Mouse (Mus musculus) kidney, embryonic 14.5 days (tissue): ENCODE measurements at regions not wholly inside any gene's neighbourhood (a gene's known extent, or its start where the extent isn't known, plus 50 kb on each side); places are given as distances from the start of the nearest gene placed in this dataset.
A peak's percentile ranks its signal among the peaks of the same experiment; 100 is the strongest.

ENCODE experiments used
- ATAC-seq: fragments of 200-750 bp; cut with Nextera tagmentation; 2 replicates; pipeline ENCODE4 v1.8.0; 2017; ENCODE audit warnings: moderate number of reproducible peaks, mild to moderate bottlenecking, moderate TSS enrichment, moderate library complexity; ENCODE audit not compliant: low FRiP score, low TSS enrichment
- H3K27ac ChIP-seq: fragments of 300-500 bp; sonication (generic); 2 replicates; pipeline ENCODE4 v1.5.1; 2014; ENCODE audit warnings: low read depth, mild to moderate bottlenecking, low read length, moderate library complexity, mixed read lengths
- H3K27me3 ChIP-seq: fragments of 300-500 bp; sonication (generic); 2 replicates; pipeline ENCODE4 v1.6.1; 2014; ENCODE audit warnings: mild to moderate bottlenecking, low read length; ENCODE audit not compliant: control insufficient read depth, insufficient read depth
- H3K36me3 ChIP-seq: fragments of 300-500 bp; sonication (generic); 2 replicates; pipeline ENCODE4 v1.6.1; 2014; ENCODE audit warnings: low read length, mixed read lengths; ENCODE audit not compliant: control insufficient read depth, insufficient read depth
- H3K4me1 ChIP-seq: fragments of 300-500 bp; sonication (generic); 2 replicates; pipeline ENCODE4 v1.6.1; 2014; ENCODE audit warnings: low read length, mixed read lengths; ENCODE audit not compliant: control insufficient read depth, insufficient read depth
- H3K4me2 ChIP-seq: fragments of 300-500 bp; sonication (generic); replicated peaks from 2 replicates; pipeline ENCODE4 v1.6.1; 2014; ENCODE audit warnings: low read depth, mild to moderate bottlenecking, low read length
- H3K4me3 ChIP-seq: fragments of 300-500 bp; sonication (generic); 2 replicates; pipeline ENCODE4 v1.5.1; 2014; ENCODE audit warnings: mild to moderate bottlenecking, low read length
- H3K9ac ChIP-seq: fragments of 300-500 bp; sonication (generic); 2 replicates; pipeline ENCODE4 v1.6.1; 2014; ENCODE audit warnings: low read depth, mild to moderate bottlenecking, low read length, moderate library complexity
- H3K9me3 ChIP-seq: fragments of 300-500 bp; sonication (generic); 2 replicates; pipeline ENCODE4 v1.6.1; 2016; ENCODE audit warnings: low read length; ENCODE audit not compliant: control insufficient read depth
- WGBS: fragments of 180-500 bp; shearing (Covaris S2); extraction: QIAGEN DNeasy Blood & Tissue Kit; methylation state at CpG from one replicate; pipeline ENCODE4 v1.1.7; 2014; 5-methylcytosine and 5-hydroxymethylcytosine counted together

DNA sequence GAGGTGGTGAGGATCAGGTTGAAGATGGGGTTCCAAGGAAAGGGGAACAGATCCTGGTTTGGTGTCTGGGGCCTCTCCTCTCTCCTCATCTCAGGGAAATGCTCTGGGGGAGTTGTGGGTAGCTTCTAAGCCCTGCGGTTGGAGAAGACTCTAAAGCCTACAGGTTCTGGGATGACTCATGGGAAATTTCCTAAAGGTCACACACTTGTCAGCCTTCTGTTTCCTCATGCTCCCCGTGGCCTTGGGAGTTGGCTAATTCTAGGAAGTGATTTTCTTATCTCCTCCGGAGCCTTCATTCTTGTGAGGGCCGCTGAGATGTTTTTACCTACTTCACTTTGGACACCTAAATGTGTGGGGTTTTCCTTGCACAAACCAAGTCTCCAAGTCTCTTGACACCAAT, 279.2 kb downstream of the 4933412E24Rik start:
- 80% methylated on average over 4 of the region's 4 CpGs for WGBS

DNA sequence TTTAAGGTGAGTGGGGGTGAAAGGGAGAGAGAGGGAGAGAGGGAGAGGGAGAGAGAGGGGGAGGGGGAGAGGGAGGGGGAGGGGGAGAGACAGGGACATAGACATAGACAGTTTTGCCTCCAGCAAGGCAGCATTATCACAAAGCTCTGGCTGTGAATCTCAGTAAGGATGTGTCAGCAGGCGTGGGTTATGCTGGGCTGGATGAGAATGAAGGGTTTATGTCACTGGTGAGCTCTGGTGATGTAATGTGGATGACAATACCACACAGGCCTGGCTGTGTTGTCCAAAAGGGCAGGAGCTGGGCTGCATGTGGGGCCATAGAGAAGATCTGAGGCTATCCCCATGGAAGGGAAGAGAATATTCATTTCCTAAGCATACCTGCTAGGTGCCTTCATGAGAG, 282.0 kb downstream of the 4933412E24Rik start:
- no peaks in the 10 kb centered on the region for H3K9me3 ChIP-seq
- H3K4me3 ChIP-seq = no peak overlapping the region
- WGBS = 82% methylated on average over 1 of the region's 1 CpGs
- no peaks in the 10 kb centered on the region for H3K4me1 ChIP-seq
- no peak overlapping the region for H3K4me2 ChIP-seq
- H3K27me3 ChIP-seq = no peaks in the 10 kb centered on the region
- no peaks in the 10 kb centered on the region for H3K36me3 ChIP-seq
- no peak overlapping the region for H3K9ac ChIP-seq
- ATAC-seq = no peak
- H3K27ac ChIP-seq = no peak overlapping the region

More for the DNA sequence above, 279.2 kb downstream of the 4933412E24Rik start:
- Histone ChIP-seq H3K36me3 (no peaks in the 10 kb centered on the region), H3K27me3 (no peaks in the 10 kb centered on the region), H3K27ac (no peak overlapping the region), H3K9me3 (no peaks in the 10 kb centered on the region), H3K4me2 (no peak overlapping the region), H3K4me1 (peaks cover 3% of the 10 kb centered on the region; the same call in 1 of the 2 replicates), H3K4me3 (no peak overlapping the region), H3K9ac (no peak overlapping the region)
- no peak for ATAC-seq

- Histone ChIP-seq H3K27me3 (no peaks in the 10 kb centered on the region), H3K4me3 (no peak overlapping the region), H3K27ac (no peak overlapping the region), H3K4me2 (no peak overlapping the region), H3K9ac (no peak overlapping the region), H3K4me1 (no peaks in the 10 kb centered on the region), H3K9me3 (no peaks in the 10 kb centered on the region), H3K36me3 (no peaks in the 10 kb centered on the region)
- WGBS = 87% methylated on average over 3 of the region's 3 CpGs
- no peak for ATAC-seq
Observed at GRCm38 (mm10) chr15:59733932-59734331, 282.5 kb downstream of the 4933412E24Rik start.

- Histone ChIP-seq H3K4me3 (no peak overlapping the region), H3K4me2 (no peak overlapping the region), H3K36me3 (no peaks in the 10 kb centered on the region), H3K27ac (no peak overlapping the region), H3K9me3 (no peaks in the 10 kb centered on the region), H3K4me1 (no peaks in the 10 kb centered on the region), H3K27me3 (no peaks in the 10 kb centered on the region), H3K9ac (no peak overlapping the region)
- no peak for ATAC-seq
- 73% methylated on average over 11 of the region's 12 CpGs for WGBS
Observed at GRCm38 (mm10) chr15:59733031-59733810, 283.2 kb downstream of the 4933412E24Rik start.

GRCm38 (mm10) chr15:59731129-59731528, 285.3 kb downstream of the 4933412E24Rik start:
- Histone ChIP-seq H3K4me1 (no peaks in the 10 kb centered on the region; the same call in 1 of the 2 replicates), H3K9me3 (no peaks in the 10 kb centered on the region), H3K4me3 (no peak overlapping the region), H3K27me3 (no peaks in the 10 kb centered on the region), H3K36me3 (no peaks in the 10 kb centered on the region), H3K27ac (no peak overlapping the region), H3K4me2 (no peak overlapping the region), H3K9ac (no peak overlapping the region)
- WGBS = 85% methylated on average over 8 of the region's 8 CpGs
- ATAC-seq = no peak

DNA sequence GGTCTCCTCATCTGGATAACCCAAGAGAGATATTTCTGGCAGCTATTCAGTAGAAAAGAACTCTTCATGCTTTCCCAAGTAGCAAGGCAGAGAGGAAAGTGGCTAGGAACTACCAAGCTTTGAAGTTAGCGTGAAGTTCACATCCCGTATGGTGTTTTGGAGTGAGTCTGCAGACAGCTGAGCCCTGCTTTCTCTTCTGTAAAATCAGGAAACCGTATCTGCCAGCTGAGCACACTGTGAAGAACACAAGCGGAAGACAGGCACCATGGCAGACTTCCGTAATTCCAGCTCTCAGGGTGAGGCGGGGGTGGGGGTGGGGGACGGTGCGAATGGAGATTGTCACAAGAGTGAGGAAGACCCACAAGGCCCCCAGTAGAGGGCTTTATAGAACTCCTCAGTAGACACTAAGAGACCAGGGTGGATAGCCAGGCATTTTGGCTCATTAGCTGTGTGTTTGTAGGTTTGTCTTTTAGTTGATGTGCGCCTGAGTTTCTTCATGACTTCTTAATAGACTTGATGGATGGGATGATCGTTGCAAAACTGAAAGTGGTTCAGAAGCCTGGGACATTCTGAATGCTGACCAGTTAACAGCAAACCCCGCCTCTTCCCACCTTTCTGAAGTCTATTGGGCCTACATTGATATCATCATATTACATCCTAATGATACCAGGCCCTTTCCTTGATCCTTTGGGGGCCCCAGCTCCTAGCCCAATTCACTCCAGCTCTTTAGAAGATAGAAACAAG, 287.4 kb downstream of the 4933412E24Rik start:
- no peak overlapping the region for H3K27ac ChIP-seq
- WGBS = 67% methylated on average over 11 of the region's 11 CpGs
- H3K27me3 ChIP-seq = no peaks in the 10 kb centered on the region
- no peaks in the 10 kb centered on the region; the same call in 1 of the 2 replicates for H3K4me1 ChIP-seq
- no peaks in the 10 kb centered on the region for H3K9me3 ChIP-seq
- ATAC-seq = peak; percentile 12; the same call in 1 of the 2 replicates
- no peak overlapping the region for H3K4me3 ChIP-seq
- no peak overlapping the region for H3K9ac ChIP-seq
- no peak overlapping the region for H3K4me2 ChIP-seq
- no peaks in the 10 kb centered on the region for H3K36me3 ChIP-seq

DNA sequence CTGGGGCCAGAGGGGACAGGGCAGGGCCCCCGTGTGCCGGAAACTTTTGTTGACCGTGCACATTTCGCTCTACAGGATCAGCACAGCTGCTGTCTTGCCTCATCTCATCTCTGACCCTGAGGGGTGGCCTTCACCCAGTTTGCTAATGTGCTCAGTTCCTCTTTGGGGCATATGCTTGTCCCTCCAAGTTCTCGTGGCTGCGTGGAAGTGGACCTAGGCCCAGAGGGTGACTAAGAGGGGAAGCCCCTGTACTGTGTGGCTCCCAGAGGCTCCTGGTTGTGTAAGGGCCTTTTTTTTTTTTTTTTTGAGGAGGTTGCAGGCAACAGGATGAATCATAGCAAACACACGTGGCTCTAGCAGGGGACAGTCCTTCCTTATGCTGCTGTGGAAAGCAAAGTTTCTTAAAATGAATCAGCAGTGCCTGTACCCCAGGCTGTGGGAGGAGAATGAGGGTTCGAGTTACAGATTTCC, 288.2 kb downstream of the 4933412E24Rik start:
- Histone ChIP-seq H3K27ac (no peak overlapping the region), H3K36me3 (no peaks in the 10 kb centered on the region), H3K4me1 (no peaks in the 10 kb centered on the region; the same call in 1 of the 2 replicates), H3K9me3 (no peaks in the 10 kb centered on the region), H3K4me2 (no peak overlapping the region), H3K9ac (no peak overlapping the region), H3K27me3 (no peaks in the 10 kb centered on the region), H3K4me3 (no peak overlapping the region)
- 0 out of 2 replicates have a peak, but pooled peaks have one; percentile 39 for ATAC-seq
- WGBS = 69% methylated on average over 8 of the region's 8 CpGs

- Histone ChIP-seq H3K27me3 (no peaks in the 10 kb centered on the region), H3K9ac (no peak overlapping the region), H3K36me3 (no peaks in the 10 kb centered on the region), H3K9me3 (no peaks in the 10 kb centered on the region), H3K4me1 (no peaks in the 10 kb centered on the region; the same call in 1 of the 2 replicates), H3K4me3 (no peak overlapping the region), H3K4me2 (no peak overlapping the region), H3K27ac (no peak overlapping the region)
- WGBS = 83% methylated on average over 4 of the region's 4 CpGs
- ATAC-seq = no peak
Observed at GRCm38 (mm10) chr15:59725881-59726280, 290.5 kb downstream of the 4933412E24Rik start.
